Mouse (Mus musculus) c-Kit-positive CD71-positive TER-119-negative erythroid progenitor cells, embryonic 14.5 days (primary cell): ENCODE data around the gene Kcnip4.

Experiments
- DNase-seq: peaks from one replicate; pipeline ENCODE4 v3.0.0-alpha.2; 2013; ENCODE audit warnings: low read depth

The Kcnip4 gene

GRCm38 (mm10) chr5:49352061-49352460 lies 172.6 kb downstream of the Kcnip4 start:
- DNase-seq: no peak

- DNase-seq: peak; percentile 9
These were observed 174.4 kb downstream of the Kcnip4 start for GRCm38 (mm10) chr5:49350126-49350909.

GRCm38 (mm10) chr5:49349541-49349940 lies 175.2 kb downstream of the Kcnip4 start:
- no peak for DNase-seq

- no peak for DNase-seq
These were observed 176.2 kb downstream of the Kcnip4 start for GRCm38 (mm10) chr5:49348511-49348910.

- no peak for DNase-seq
These were observed 180.1 kb downstream of the Kcnip4 start for GRCm38 (mm10) chr5:49344606-49345005.

GRCm38 (mm10) chr5:49337164-49337563 lies 187.5 kb downstream of the Kcnip4 start:
- DNase-seq: no peak

GRCm38 (mm10) chr5:49333063-49333462 lies 191.6 kb downstream of the Kcnip4 start:
- DNase-seq: no peak

GRCm38 (mm10) chr5:49329023-49329422 lies 195.7 kb downstream of the Kcnip4 start:
- DNase-seq: no peak

GRCm38 (mm10) chr5:49318661-49319060 lies 206.0 kb downstream of the Kcnip4 start:
- DNase-seq: no peak

- no peak for DNase-seq
These were observed 206.8 kb downstream of the Kcnip4 start for GRCm38 (mm10) chr5:49317869-49318268.

- no peak for DNase-seq
These were observed 217.9 kb downstream of the Kcnip4 start for GRCm38 (mm10) chr5:49306796-49307195.

- DNase-seq: no peak
These were observed 219.4 kb downstream of the Kcnip4 start for GRCm38 (mm10) chr5:49305321-49305720.

- DNase-seq: no peak
These were observed 226.1 kb downstream of the Kcnip4 start for GRCm38 (mm10) chr5:49298654-49299053.

- no peak for DNase-seq
These were observed 232.3 kb downstream of the Kcnip4 start for GRCm38 (mm10) chr5:49292421-49292820.

- no peak for DNase-seq
These were observed 232.9 kb downstream of the Kcnip4 start for GRCm38 (mm10) chr5:49291801-49292200.

GRCm38 (mm10) chr5:49285455-49286135 lies 239.1 kb downstream of the Kcnip4 start:
- no peak for DNase-seq

- no peak for DNase-seq
These were observed 239.9 kb downstream of the Kcnip4 start for GRCm38 (mm10) chr5:49284776-49285175.

GRCm38 (mm10) chr5:49283403-49283802 lies 241.3 kb downstream of the Kcnip4 start:
- no peak for DNase-seq

GRCm38 (mm10) chr5:49271864-49272263 lies 252.8 kb downstream of the Kcnip4 start:
- DNase-seq: no peak

- DNase-seq: no peak
These were observed 255.9 kb downstream of the Kcnip4 start for GRCm38 (mm10) chr5:49268807-49269206.

- DNase-seq: no peak
These were observed 265.4 kb downstream of the Kcnip4 start for GRCm38 (mm10) chr5:49259356-49259755.

GRCm38 (mm10) chr5:49256850-49257249 lies 267.9 kb downstream of the Kcnip4 start:
- DNase-seq: no peak

GRCm38 (mm10) chr5:49255983-49256382 lies 268.7 kb downstream of the Kcnip4 start:
- no peak for DNase-seq
